Mouse (Mus musculus): Measurements from ENCODE around the gene Rab11a. TPM values are rescaled to one million over a fixed set of nuclear protein-coding genes. Genes with fewer than 3 reads are reported as not detected.

Rab11a gene
- polyA plus RNA-seq, 1 experiment from 2014 or later = 322 TPM

- WGBS = 83% methylated on average over 3 of the region's 3 CpGs
Measured at GRCm38 (mm10) chr9:64766136-64766535, 28.6 kb upstream of the Rab11a start.

GRCm38 (mm10) chr9:64764824-64765223 is 27.3 kb upstream of the Rab11a start:
- no peak for ATAC-seq (ENCODE audit: low FRiP score)
- no peak for DNase-seq (ENCODE audit: low spot score)
- H3K27me3 ChIP-seq (ENCODE audit: control insufficient read depth, insufficient read depth, low read length) = no peaks in the 10 kb centered on the region
- no peak overlapping the region for H3K4me2 ChIP-seq (replicated peaks; ENCODE audit: low read depth, low read length)
- H3K36me3 ChIP-seq (ENCODE audit: control insufficient read depth, insufficient read depth, low read length) = no peaks in the 10 kb centered on the region
- H3K9ac ChIP-seq (ENCODE audit: low read depth, low read length) = no peak overlapping the region
- H3K9me3 ChIP-seq (ENCODE audit: control insufficient read depth, low read length) = no peaks in the 10 kb centered on the region
- no peaks in the 10 kb centered on the region for H3K4me1 ChIP-seq (replicated peaks; ENCODE audit: control insufficient read depth, insufficient read depth, low read length)
- no peak overlapping the region for H3K27ac ChIP-seq (ENCODE audit: low read depth, low read length)
- no peak overlapping the region for H3K4me3 ChIP-seq (ENCODE audit: low read depth, low read length)
- 94% methylated on average over 2 of the region's 2 CpGs for WGBS

More at GRCm38 (mm10) chr9:64766136-64766535, 28.6 kb upstream of the Rab11a start:
- Histone ChIP-seq H3K4me2 (replicated peaks; ENCODE audit: low read depth, low read length) (no peak overlapping the region), H3K36me3 (ENCODE audit: control insufficient read depth, insufficient read depth, low read length) (no peaks in the 10 kb centered on the region), H3K4me1 (replicated peaks; ENCODE audit: control insufficient read depth, insufficient read depth, low read length) (no peaks in the 10 kb centered on the region), H3K27ac (ENCODE audit: low read depth, low read length) (no peak overlapping the region), H3K27me3 (ENCODE audit: control insufficient read depth, insufficient read depth, low read length) (no peaks in the 10 kb centered on the region), H3K9ac (ENCODE audit: low read depth, low read length) (no peak overlapping the region), H3K4me3 (ENCODE audit: low read depth, low read length) (no peak overlapping the region), H3K9me3 (ENCODE audit: control insufficient read depth, low read length) (no peaks in the 10 kb centered on the region)
- no peak for DNase-seq (ENCODE audit: low spot score)
- no peak for ATAC-seq (ENCODE audit: low FRiP score)

GRCm38 (mm10) chr9:64758052-64758451 is 20.5 kb upstream of the Rab11a start:
- Histone ChIP-seq H3K27ac (ENCODE audit: low read depth, low read length) (no peak overlapping the region), H3K4me2 (replicated peaks; ENCODE audit: low read depth, low read length) (no peak overlapping the region), H3K36me3 (ENCODE audit: control insufficient read depth, insufficient read depth, low read length) (no peaks in the 10 kb centered on the region), H3K9me3 (ENCODE audit: control insufficient read depth, low read length) (no peaks in the 10 kb centered on the region), H3K4me1 (replicated peaks; ENCODE audit: control insufficient read depth, insufficient read depth, low read length) (no peaks in the 10 kb centered on the region), H3K4me3 (ENCODE audit: low read depth, low read length) (no peak overlapping the region), H3K9ac (ENCODE audit: low read depth, low read length) (no peak overlapping the region), H3K27me3 (ENCODE audit: control insufficient read depth, insufficient read depth, low read length) (no peaks in the 10 kb centered on the region)
- no peak for DNase-seq (ENCODE audit: low spot score)
- no peak for ATAC-seq (ENCODE audit: low FRiP score)
- 80% methylated on average over 14 of the region's 14 CpGs for WGBS

- Histone ChIP-seq H3K4me2 (replicated peaks; ENCODE audit: low read depth, low read length) (no peak overlapping the region), H3K36me3 (ENCODE audit: control insufficient read depth, insufficient read depth, low read length) (no peaks in the 10 kb centered on the region), H3K4me1 (replicated peaks; ENCODE audit: control insufficient read depth, insufficient read depth, low read length) (no peaks in the 10 kb centered on the region), H3K9ac (ENCODE audit: low read depth, low read length) (no peak overlapping the region), H3K27ac (ENCODE audit: low read depth, low read length) (no peak overlapping the region), H3K9me3 (ENCODE audit: control insufficient read depth, low read length) (no peaks in the 10 kb centered on the region), H3K27me3 (ENCODE audit: control insufficient read depth, insufficient read depth, low read length) (no peaks in the 10 kb centered on the region), H3K4me3 (ENCODE audit: low read depth, low read length) (no peak overlapping the region)
- ATAC-seq (ENCODE audit: low FRiP score) (no peak), DNase-seq (ENCODE audit: low spot score) (no peak)
- WGBS = 97% methylated on average over 5 of the region's 5 CpGs
Measured at GRCm38 (mm10) chr9:64752575-64752974, 15.0 kb upstream of the Rab11a start.

GRCm38 (mm10) chr9:64749314-64749713 is 11.8 kb upstream of the Rab11a start:
- ATAC-seq (ENCODE audit: low FRiP score) = no peak
- Histone ChIP-seq H3K27ac (ENCODE audit: low read depth, low read length) (no peak overlapping the region), H3K4me2 (replicated peaks; ENCODE audit: low read depth, low read length) (no peak overlapping the region), H3K9ac (ENCODE audit: low read depth, low read length) (no peak overlapping the region), H3K9me3 (ENCODE audit: control insufficient read depth, low read length) (no peaks in the 10 kb centered on the region), H3K27me3 (ENCODE audit: control insufficient read depth, insufficient read depth, low read length) (no peaks in the 10 kb centered on the region), H3K36me3 (ENCODE audit: control insufficient read depth, insufficient read depth, low read length) (no peaks in the 10 kb centered on the region), H3K4me1 (replicated peaks; ENCODE audit: control insufficient read depth, insufficient read depth, low read length) (no peaks in the 10 kb centered on the region), H3K4me3 (ENCODE audit: low read depth, low read length) (no peak overlapping the region)
- no peak for DNase-seq (ENCODE audit: low spot score)
- WGBS = 91% methylated on average over 6 of the region's 6 CpGs

- 86% methylated on average over 4 of the region's 4 CpGs for WGBS
- no peak for DNase-seq (ENCODE audit: low spot score)
- no peaks in the 10 kb centered on the region for H3K9me3 ChIP-seq (ENCODE audit: control insufficient read depth, low read length)
- ATAC-seq (ENCODE audit: low FRiP score) = no peak
- H3K4me1 ChIP-seq (replicated peaks; ENCODE audit: control insufficient read depth, insufficient read depth, low read length) = no peaks in the 10 kb centered on the region
- no peaks in the 10 kb centered on the region for H3K36me3 ChIP-seq (ENCODE audit: control insufficient read depth, insufficient read depth, low read length)
- no peaks in the 10 kb centered on the region for H3K27me3 ChIP-seq (ENCODE audit: control insufficient read depth, insufficient read depth, low read length)
- no peak overlapping the region for H3K27ac ChIP-seq (ENCODE audit: low read depth, low read length)
- H3K9ac ChIP-seq (ENCODE audit: low read depth, low read length) = no peak overlapping the region
- no peak overlapping the region for H3K4me3 ChIP-seq (ENCODE audit: low read depth, low read length)
- no peak overlapping the region for H3K4me2 ChIP-seq (replicated peaks; ENCODE audit: low read depth, low read length)
Measured at GRCm38 (mm10) chr9:64747735-64748134, 10.2 kb upstream of the Rab11a start.

GRCm38 (mm10) chr9:64742453-64742852 is 4.9 kb upstream of the Rab11a start:
- Histone ChIP-seq H3K27me3 (ENCODE audit: control insufficient read depth, insufficient read depth, low read length) (no peaks in the 10 kb centered on the region), H3K9ac (ENCODE audit: low read depth, low read length) (no peak overlapping the region), H3K4me3 (ENCODE audit: low read depth, low read length) (no peak overlapping the region), H3K4me2 (replicated peaks; ENCODE audit: low read depth, low read length) (no peak overlapping the region), H3K36me3 (ENCODE audit: control insufficient read depth, insufficient read depth, low read length) (no peaks in the 10 kb centered on the region), H3K27ac (ENCODE audit: low read depth, low read length) (no peak overlapping the region), H3K9me3 (ENCODE audit: control insufficient read depth, low read length) (no peaks in the 10 kb centered on the region), H3K4me1 (replicated peaks; ENCODE audit: control insufficient read depth, insufficient read depth, low read length) (no peaks in the 10 kb centered on the region)
- 48% methylated on average over 1 of the region's 1 CpGs for WGBS
- ATAC-seq (ENCODE audit: low FRiP score) = no peak
- DNase-seq (ENCODE audit: low spot score) = no peak

- ATAC-seq (ENCODE audit: low FRiP score) (no peak), DNase-seq (ENCODE audit: low spot score) (no peak)
- Histone ChIP-seq H3K9me3 (ENCODE audit: control insufficient read depth, low read length) (no peaks in the 10 kb centered on the region), H3K36me3 (ENCODE audit: control insufficient read depth, insufficient read depth, low read length) (no peaks in the 10 kb centered on the region), H3K4me2 (replicated peaks; ENCODE audit: low read depth, low read length) (no peak overlapping the region), H3K4me3 (ENCODE audit: low read depth, low read length) (no peak overlapping the region), H3K4me1 (replicated peaks; ENCODE audit: control insufficient read depth, insufficient read depth, low read length) (0 out of 2 replicates have a peak, but pooled peaks cover 2% of the 10 kb centered on the region), H3K27me3 (ENCODE audit: control insufficient read depth, insufficient read depth, low read length) (no peaks in the 10 kb centered on the region), H3K27ac (ENCODE audit: low read depth, low read length) (no peak overlapping the region), H3K9ac (ENCODE audit: low read depth, low read length) (no peak overlapping the region)
- 79% methylated on average over 2 of the region's 2 CpGs for WGBS
Measured at GRCm38 (mm10) chr9:64739001-64739400, 1.4 kb upstream of the Rab11a start.

- Histone ChIP-seq H3K9ac (ENCODE audit: low read depth, low read length) (peak overlapping the region; percentile 88), H3K27ac (ENCODE audit: low read depth, low read length) (peak overlapping the region; percentile 87)
- under 1% methylated on average over 35 of the region's 35 CpGs for WGBS
Measured at GRCm38 (mm10) chr9:64736639-64737405, 736 bp downstream of the Rab11a start.

More at GRCm38 (mm10) chr9:64736639-64737405, 736 bp downstream of the Rab11a start:
- DNase-seq (ENCODE audit: low spot score) = peak; percentile 62
- H3K4me2 ChIP-seq (replicated peaks; ENCODE audit: low read depth, low read length) = peak overlapping the region; percentile 65
- no peaks in the 10 kb centered on the region for H3K9me3 ChIP-seq (ENCODE audit: control insufficient read depth, low read length)
- 0 out of 2 replicates have a peak, but pooled peaks cover 2% of the 10 kb centered on the region for H3K4me1 ChIP-seq (replicated peaks; ENCODE audit: control insufficient read depth, insufficient read depth, low read length)
- peak; percentile 85 for ATAC-seq (ENCODE audit: low FRiP score)
- peak overlapping the region; percentile 97 for H3K4me3 ChIP-seq (ENCODE audit: low read depth, low read length)
- H3K27me3 ChIP-seq (ENCODE audit: control insufficient read depth, insufficient read depth, low read length) = no peaks in the 10 kb centered on the region
- no peaks in the 10 kb centered on the region for H3K36me3 ChIP-seq (ENCODE audit: control insufficient read depth, insufficient read depth, low read length)

Measured in hindbrain, embryonic 11.5 days (tissue).